Mouse (Mus musculus) hindbrain, embryonic 16.5 days (tissue): ENCODE measurements around the gene Kat6b. TPM values are rescaled to one million over a fixed set of nuclear protein-coding genes. Genes with fewer than 3 reads are reported as not detected.
"Not testable (repeated sequence)": the region's sequence is repeated elsewhere in the genome, so short reads cannot be mapped to it uniquely, and the experiment has no call there.

Experiments used
- ATAC-seq: fragments of 200-750 bp; cut with Nextera tagmentation; 2 replicates; pipeline ENCODE4 v1.8.0; 2017; ENCODE audit warnings: moderate TSS enrichment, moderate library complexity
- H3K27ac ChIP-seq: fragments of 300-500 bp; sonication (generic); 2 replicates; pipeline ENCODE4 v1.5.1; 2014; ENCODE audit warnings: low read depth, mild to moderate bottlenecking, control low read depth, low read length, moderate library complexity
- H3K27me3 ChIP-seq: fragments of 300-500 bp; sonication (generic); replicated peaks from 2 replicates; pipeline ENCODE4 v1.6.1; 2014; ENCODE audit warnings: low read length; ENCODE audit not compliant: control insufficient read depth, insufficient read depth
- H3K36me3 ChIP-seq: fragments of 300-500 bp; sonication (generic); 2 replicates; pipeline ENCODE4 v1.6.1; 2014; ENCODE audit warnings: mild to moderate bottlenecking, low read length, moderate library complexity, mixed read lengths; ENCODE audit not compliant: control insufficient read depth, insufficient read depth
- H3K4me1 ChIP-seq: fragments of 300-500 bp; sonication (generic); 2 replicates; pipeline ENCODE4 v1.6.1; 2014; ENCODE audit warnings: low read depth, low read length; ENCODE audit not compliant: control insufficient read depth, insufficient read depth
- H3K4me2 ChIP-seq: fragments of 300-500 bp; sonication (generic); 2 replicates; pipeline ENCODE4 v1.6.1; 2014; ENCODE audit warnings: mild to moderate bottlenecking, low read length, control low read depth, moderate library complexity
- H3K4me3 ChIP-seq: fragments of 300-500 bp; sonication (generic); 2 replicates; pipeline ENCODE4 v1.5.1; 2014; ENCODE audit warnings: mild to moderate bottlenecking, low read length, control low read depth, moderate library complexity
- H3K9ac ChIP-seq: fragments of 300-500 bp; sonication (generic); 2 replicates; pipeline ENCODE4 v1.6.1; 2014; ENCODE audit warnings: low read depth, mild to moderate bottlenecking, control low read depth, low read length, moderate library complexity
- H3K9me3 ChIP-seq: fragments of 300-500 bp; sonication (generic); 2 replicates; pipeline ENCODE4 v1.6.1; 2014; ENCODE audit warnings: mild to moderate bottlenecking, low read length, moderate library complexity; ENCODE audit not compliant: control insufficient read depth
- WGBS: fragments of 180-500 bp; shearing (Covaris S2); extraction: QIAGEN DNeasy Blood & Tissue Kit; methylation state at CpG from one replicate; pipeline ENCODE4 v1.1.7; 2014; 5-methylcytosine and 5-hydroxymethylcytosine counted together
- polyA plus RNA-seq: library from polyadenylated mRNA; unstranded; fragments of >200 nt; fragmentation: Nextera tagmentation; extraction: Ambion mirVana; gene quantifications from 2 replicates; pipeline ENCODE4 v1.2.1, GENCODE M21; 2015

The Kat6b gene
- polyA plus RNA-seq, 1 experiment from 2014 or later, result 14.2 TPM

DNA sequence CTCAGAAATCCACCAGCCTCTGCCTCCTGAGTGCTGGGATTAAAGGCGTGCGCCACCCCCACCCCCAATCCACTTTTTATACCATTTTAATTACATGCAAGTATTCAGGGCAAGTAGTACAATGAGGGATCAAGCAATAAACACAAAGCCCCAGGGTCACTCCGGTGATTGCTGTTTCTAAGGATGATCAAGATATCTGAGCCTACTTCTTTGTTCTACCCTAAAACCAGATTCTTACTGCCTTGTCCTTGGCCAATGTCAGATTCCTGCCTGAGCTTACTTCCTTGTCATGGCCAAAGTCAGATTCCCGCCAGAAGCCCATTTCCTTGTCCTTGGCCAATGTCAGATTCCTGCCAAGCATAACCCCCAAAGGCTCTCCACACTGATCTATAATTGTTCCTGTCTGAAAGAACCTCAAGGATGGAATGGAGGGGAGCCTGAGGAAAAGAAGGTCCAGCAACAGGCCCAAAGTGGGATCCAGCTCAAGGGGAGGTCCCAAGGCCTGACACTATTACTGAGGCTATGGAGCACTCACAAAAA, 6.6 kb upstream of the Kat6b start:
- 90% methylated on average over 4 of the region's 4 CpGs for WGBS
- H3K4me1 ChIP-seq, H3K9me3 ChIP-seq, H3K4me2 ChIP-seq, H3K27me3 ChIP-seq, H3K4me3 ChIP-seq, ATAC-seq, H3K9ac ChIP-seq, H3K36me3 ChIP-seq, H3K27ac ChIP-seq: not testable (repeated sequence)

GRCm38 (mm10) chr14:21477181-21477580, 4.1 kb upstream of the Kat6b start:
- Histone ChIP-seq H3K4me1 (no peaks in the 10 kb centered on the region), H3K36me3 (no peaks in the 10 kb centered on the region), H3K9ac (no peak overlapping the region), H3K27ac (no peak overlapping the region), H3K4me2 (no peak overlapping the region), H3K4me3 (no peak overlapping the region), H3K9me3 (no peaks in the 10 kb centered on the region), H3K27me3 (no peaks in the 10 kb centered on the region)
- no peak for ATAC-seq
- WGBS, result 84% methylated on average over 2 of the region's 2 CpGs

GRCm38 (mm10) chr14:21479566-21479965, 1.7 kb upstream of the Kat6b start:
- ATAC-seq, result no peak
- Histone ChIP-seq H3K9me3 (no peaks in the 10 kb centered on the region), H3K9ac (no peak overlapping the region), H3K4me2 (no peak overlapping the region), H3K4me1 (no peaks in the 10 kb centered on the region), H3K27me3 (no peaks in the 10 kb centered on the region), H3K36me3 (no peaks in the 10 kb centered on the region), H3K27ac (no peak overlapping the region), H3K4me3 (no peak overlapping the region)
- 93% methylated on average over 8 of the region's 8 CpGs for WGBS

GRCm38 (mm10) chr14:21480191-21480590, 1.0 kb upstream of the Kat6b start:
- Histone ChIP-seq H3K4me1 (no peaks in the 10 kb centered on the region), H3K27me3 (no peaks in the 10 kb centered on the region), H3K9ac (no peak overlapping the region), H3K4me2 (no peak overlapping the region), H3K4me3 (no peak overlapping the region), H3K9me3 (no peaks in the 10 kb centered on the region), H3K36me3 (no peaks in the 10 kb centered on the region), H3K27ac (no peak overlapping the region)
- no peak for ATAC-seq
- WGBS, result 97% methylated on average over 5 of the region's 5 CpGs

DNA sequence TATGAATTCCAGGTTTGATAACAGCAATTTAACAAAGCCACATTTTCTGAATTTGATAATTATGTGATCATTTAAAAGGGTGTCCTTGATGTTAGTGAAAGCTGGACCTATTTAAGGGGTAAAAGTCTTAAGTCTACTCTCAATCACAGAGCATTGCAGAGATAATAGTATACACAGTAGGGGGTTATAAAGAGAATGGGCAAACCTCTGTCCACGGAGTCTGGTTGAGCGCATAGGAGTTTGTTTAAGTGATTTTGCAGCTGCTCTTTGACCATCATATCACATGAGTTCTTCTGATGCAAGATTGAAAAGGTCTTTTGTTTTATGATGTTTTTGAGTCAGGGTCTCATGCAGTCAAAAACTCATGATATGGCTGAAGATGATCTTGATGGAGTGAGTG, 3.0 kb downstream of the Kat6b start:
- Histone ChIP-seq H3K4me1 (no peaks in the 10 kb centered on the region), H3K27ac (no peak overlapping the region), H3K9me3 (no peaks in the 10 kb centered on the region), H3K4me3 (no peak overlapping the region), H3K4me2 (no peak overlapping the region), H3K36me3 (no peaks in the 10 kb centered on the region), H3K9ac (no peak overlapping the region), H3K27me3 (no peaks in the 10 kb centered on the region)
- ATAC-seq, result no peak
- 83% methylated on average over 2 of the region's 2 CpGs for WGBS

DNA sequence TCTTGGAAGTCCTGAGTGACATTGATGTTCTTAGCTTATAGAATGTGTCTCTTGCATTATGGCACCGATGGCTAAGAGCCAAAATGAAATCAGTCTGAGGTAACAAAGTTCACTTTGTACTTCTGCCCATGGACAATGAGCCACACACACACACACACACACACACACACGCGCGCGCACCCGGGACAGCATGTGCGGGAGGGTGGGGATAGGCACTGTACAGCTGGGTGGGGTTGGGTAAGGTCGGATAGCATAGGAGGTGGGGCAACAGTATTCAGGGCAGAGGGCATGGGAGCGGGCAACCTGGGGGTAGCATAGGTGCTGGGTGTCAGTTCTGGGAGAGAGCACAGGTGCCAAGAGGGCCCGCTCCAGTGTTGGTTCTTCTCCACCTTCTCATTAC, 3.5 kb downstream of the Kat6b start:
- WGBS, result 94% methylated on average over 10 of the region's 10 CpGs
- Histone ChIP-seq H3K36me3 (no peaks in the 10 kb centered on the region), H3K9me3 (no peaks in the 10 kb centered on the region), H3K4me1 (no peaks in the 10 kb centered on the region), H3K9ac (no peak overlapping the region), H3K4me3 (no peak overlapping the region), H3K4me2 (no peak overlapping the region), H3K27ac (no peak overlapping the region), H3K27me3 (no peaks in the 10 kb centered on the region)
- ATAC-seq, result no peak

GRCm38 (mm10) chr14:21485961-21486520, 4.8 kb downstream of the Kat6b start:
- 91% methylated on average over 3 of the region's 3 CpGs for WGBS
- no peak for ATAC-seq

GRCm38 (mm10) chr14:21487135-21487534, 5.9 kb downstream of the Kat6b start:
- H3K27ac ChIP-seq, H3K36me3 ChIP-seq, H3K4me2 ChIP-seq, H3K9ac ChIP-seq, H3K27me3 ChIP-seq, H3K4me1 ChIP-seq, H3K9me3 ChIP-seq, ATAC-seq, H3K4me3 ChIP-seq: not testable (repeated sequence)
- 95% methylated on average over 2 of the region's 2 CpGs for WGBS

More at GRCm38 (mm10) chr14:21485961-21486520, 4.8 kb downstream of the Kat6b start:
- Histone ChIP-seq H3K27me3 (no peaks in the 10 kb centered on the region), H3K9me3 (no peaks in the 10 kb centered on the region), H3K4me3 (no peak overlapping the region), H3K9ac (no peak overlapping the region), H3K4me2 (no peak overlapping the region), H3K4me1 (no peaks in the 10 kb centered on the region), H3K36me3 (no peaks in the 10 kb centered on the region), H3K27ac (no peak overlapping the region)

DNA sequence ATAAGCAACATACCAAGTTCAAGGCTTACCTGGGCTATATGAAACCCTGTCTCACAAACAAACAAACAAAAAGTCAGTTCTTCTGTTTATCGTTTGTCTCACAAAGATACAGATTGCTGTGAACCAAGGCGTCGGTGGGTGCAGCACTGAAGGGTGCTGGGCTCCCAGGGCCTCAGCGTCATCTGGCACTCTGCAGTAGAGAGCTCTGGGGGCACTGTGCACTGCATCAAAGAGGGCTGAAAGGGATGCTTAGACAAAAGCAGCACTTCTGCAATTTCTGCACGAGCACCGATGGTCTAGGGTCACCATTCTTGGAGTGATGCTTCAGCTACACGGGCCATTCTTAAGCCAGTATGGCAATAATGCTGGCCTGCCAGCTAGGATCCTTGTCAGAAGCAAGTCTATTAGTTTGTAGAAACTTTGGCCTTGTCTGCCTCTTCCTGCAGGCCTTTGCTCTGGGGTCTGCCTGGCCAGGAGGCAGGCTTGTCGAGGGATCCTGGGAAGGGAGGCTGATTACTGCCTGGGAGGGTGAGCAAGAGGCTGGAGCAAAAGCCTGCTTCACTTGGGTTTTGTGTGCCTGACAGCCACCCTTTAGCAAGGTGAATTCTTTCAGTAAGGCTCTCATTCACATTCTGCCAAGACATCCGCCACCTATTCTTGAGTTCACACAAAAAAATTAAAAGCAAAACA, 7.3 kb downstream of the Kat6b start:
- H3K4me3 ChIP-seq, H3K4me2 ChIP-seq, H3K4me1 ChIP-seq, H3K27me3 ChIP-seq, H3K9ac ChIP-seq, H3K9me3 ChIP-seq, H3K36me3 ChIP-seq: not testable (repeated sequence)
- WGBS, result 61% methylated on average over 6 of the region's 9 CpGs
- peak overlapping the region; percentile 17; the same call in 1 of the 2 replicates for H3K27ac ChIP-seq
- 0 out of 2 replicates have a peak, but pooled peaks have one; percentile 60 for ATAC-seq
